Comparison of ENCODE assay signal across 27 mouse cellular contexts in the genomic region with DNA sequence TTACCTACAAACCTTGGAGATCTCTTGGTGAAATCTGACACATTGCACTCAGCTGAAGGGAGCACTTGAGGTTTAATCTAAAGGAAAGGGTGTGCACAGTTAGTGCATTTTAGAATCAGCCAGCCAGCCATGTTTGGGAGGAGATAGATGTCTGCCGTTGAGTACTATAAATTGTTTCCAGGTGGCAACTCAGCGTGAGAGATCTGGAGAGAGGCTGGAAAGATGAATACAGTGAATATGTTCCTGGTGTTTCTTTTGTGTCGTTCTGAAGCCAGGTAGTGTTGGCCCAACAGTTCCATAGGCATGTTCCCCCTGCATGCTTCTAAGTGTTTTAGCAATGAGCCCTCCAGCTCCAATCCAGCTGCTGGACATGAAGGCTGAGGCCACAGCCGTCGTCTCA. TPM values are rescaled to one million over a fixed set of nuclear protein-coding genes. Genes with fewer than 3 reads are reported as not detected.
DNase-seq lines count a peak whose midpoint lies in the region; ATAC-seq and TF ChIP-seq lines count a peak whose summit lies in the region.
"Had no signal": no experiment of that assay in that cellular context is flagged by ENCODE, and none has a peak within 500 bp of the region (broad histone marks: within the 10 kb centered on the region; RNA-seq: fewer than 3 reads in every experiment).

No protein-coding gene starts in this region.

- no peaks in the 10 kb centered on the region for H3K36me3 ChIP-seq in embryonic facial prominence, embryonic 11.5 days (replicated peaks; ENCODE audit: control insufficient read depth, insufficient read depth, low read depth, low read length)
- H3K36me3 ChIP-seq: G1E; limb, embryonic 12.5 days; liver, embryonic 12.5 days; stomach, embryonic 15.5 days had no signal

- DNase-seq in NIH3T3 (ENCODE audit: low read depth) = peak; percentile 2
- DNase-seq in cerebellum, adult 18-20 months = peak; percentile 32 to 41
- DNase-seq in cerebellum, postnatal 14 days = peak; percentile 30 to 58
- DNase-seq in embryonic facial prominence, embryonic 11.5 days (ENCODE audit: low spot score) = peak; percentile 67
- no peak for DNase-seq in right cerebral cortex, adult 2 months (ENCODE audit: low spot score in 2 of 2)
- DNase-seq in lung, adult 2 months = no peak
- DNase-seq in spleen, postnatal 4 days (ENCODE audit: low spot score in 2 of 2) = no peak
- DNase-seq: adrenal gland, adult 2 months; B cell, adult 2 months; gastrocnemius, postnatal 36 days; heart, postnatal 36 days; kidney, adult 8-10 months; kidney, postnatal 14 days; lung, adult 18-20 months; right cerebral cortex, postnatal 4 days; thymus, postnatal 25 days had no signal

- ATAC-seq in embryonic facial prominence, embryonic 11.5 days (replicated peaks; ENCODE audit: insufficient number of reproducible peaks, low FRiP score, low TSS enrichment, low read depth) = no peak
- ATAC-seq: forebrain, embryonic 13.5 days; liver, embryonic 12.5 days; midbrain, embryonic 16.5 days had no signal

- TF ChIP-seq POLR2A in lung, adult 2 months (IDR thresholded peaks at IDR 0.05; ENCODE audit: borderline replicate concordance, extremely low read depth, low read depth, low read length) = no peak

- H3K27ac ChIP-seq in embryonic facial prominence, embryonic 11.5 days (replicated peaks; ENCODE audit: low read depth, low read length) = peak overlapping the region; percentile 44; the same call in 1 of the 2 replicates
- H3K27ac ChIP-seq: forebrain, embryonic 13.5 days; heart, embryonic 15.5 days; hindbrain, embryonic 14.5 days; layer of hippocampus, adult 2 months; limb, embryonic 12.5 days; liver, embryonic 12.5 days; stomach, embryonic 15.5 days had no signal

- no peak for TF ChIP-seq CTCF in lung, adult 2 months (IDR thresholded peaks at IDR 0.05; ENCODE audit: insufficient read depth, low read length)

- H3K9me3 ChIP-seq in embryonic facial prominence, embryonic 11.5 days (replicated peaks; ENCODE audit: control insufficient read depth, low read length) = no peaks in the 10 kb centered on the region
- H3K9me3 ChIP-seq: forebrain, embryonic 13.5 days; G1E; heart, embryonic 15.5 days; limb, embryonic 12.5 days; liver, embryonic 12.5 days; stomach, embryonic 15.5 days had no signal

- 53% methylated on average over 5 of the region's 5 CpGs for WGBS in embryonic facial prominence, embryonic 11.5 days
- WGBS in lung, adult 2 months = 83% methylated on average over 5 of the region's 5 CpGs

- no peaks in the 10 kb centered on the region; the same call in 1 of the 2 replicates for H3K4me1 ChIP-seq in embryonic facial prominence, embryonic 11.5 days (ENCODE audit: control insufficient read depth, insufficient read depth, low read length)
- no peaks in the 10 kb centered on the region for H3K4me1 ChIP-seq in lung, adult 2 months (ENCODE audit: control insufficient read depth, insufficient read depth, low read length)
- H3K4me1 ChIP-seq: liver, embryonic 12.5 days; stomach, embryonic 15.5 days had no signal

- no peak overlapping the region for H3K4me2 ChIP-seq in embryonic facial prominence, embryonic 11.5 days (ENCODE audit: low read depth, low read length)
- H3K4me2 ChIP-seq: forebrain, embryonic 13.5 days; heart, embryonic 15.5 days; hindbrain, embryonic 14.5 days; limb, embryonic 12.5 days; liver, embryonic 12.5 days; stomach, embryonic 15.5 days had no signal

- no peak overlapping the region for H3K9ac ChIP-seq in embryonic facial prominence, embryonic 11.5 days (replicated peaks; ENCODE audit: low read length)
- H3K9ac ChIP-seq: forebrain, embryonic 13.5 days; heart, embryonic 15.5 days; hindbrain, embryonic 14.5 days; limb, embryonic 12.5 days; liver, embryonic 12.5 days; stomach, embryonic 15.5 days had no signal

- no peaks in the 10 kb centered on the region for H3K27me3 ChIP-seq in embryonic facial prominence, embryonic 11.5 days (ENCODE audit: control insufficient read depth, insufficient read depth, low read length)
- H3K27me3 ChIP-seq: CH12.LX; forebrain, embryonic 13.5 days; heart, embryonic 15.5 days; limb, embryonic 12.5 days; liver, embryonic 12.5 days; stomach, embryonic 15.5 days had no signal

- H3K4me3 ChIP-seq in embryonic facial prominence, embryonic 11.5 days (ENCODE audit: low read depth, low read length) = no peak overlapping the region
- H3K4me3 ChIP-seq in lung, adult 2 months (replicated peaks; ENCODE audit: extremely low read depth, low read depth, low read length) = no peak overlapping the region
- H3K4me3 ChIP-seq: erythroblast, embryonic 14.5 days; forebrain, embryonic 13.5 days; heart, embryonic 15.5 days; layer of hippocampus, adult 2 months; limb, embryonic 12.5 days; liver, embryonic 12.5 days; stomach, embryonic 15.5 days had no signal

RNA-seq across cellular contexts. Expression of a gene that starts 37.1 kb away (rescaled TPM):
- polyA plus RNA-seq in embryonic facial prominence, embryonic 11.5 days (2014; fragmentation: Nextera tagmentation; extraction: Ambion mirVana) = 0.15 and 0.50 TPM in 2 replicates
- 1.8 and 5.6 TPM in 2 replicates for polyA plus RNA-seq in lung, adult 2 months (2012; rRNA removed)
- polyA plus RNA-seq: adrenal gland, adult 2 months; erythroblast, embryonic 14.5 days; forebrain, embryonic 13.5 days; G1E; midbrain, embryonic 16.5 days had no signal

Comparison
In these comparisons a context has a peak if more than half of its experiments do, and no peak if none do; other contexts are left out.
1. DNase-seq: peak in NIH3T3 (single experiment), cerebellum, adult 18-20 months (2 of 2), cerebellum, postnatal 14 days (2 of 2) and embryonic facial prominence, embryonic 11.5 days (single experiment); none in right cerebral cortex, adult 2 months (0 of 2), lung, adult 2 months (single experiment) and spleen, postnatal 4 days (0 of 2).